Mouse (Mus musculus) lung, adult 10 weeks (tissue): ENCODE results near the gene Clrn2. TPM values are rescaled to one million over a fixed set of nuclear protein-coding genes. Genes with fewer than 3 reads are reported as not detected.

Source experiments
- polyA plus RNA-seq: library from polyadenylated mRNA; stranded (reverse); fragments of 350-450 nt; fragmentation: Illumina TruSeq; extraction: RNeasy Lipid Tissue Mini Kit (QIAGEN cat#74804); gene quantifications from one replicate; pipeline ENCODE4 v1.2.3, GENCODE M21; 2014; ENCODE audit warnings: low read depth, low replicate concordance; ENCODE audit not compliant: insufficient read depth

Gene Clrn2
- not detected for polyA plus RNA-seq

GRCm38 (mm10) chr5:45453451-45453850, at the start of gene Clrn2:
Gene Clrn2, plus strand, starts transcription at chr5:45453751.

GRCm38 (mm10) chr5:45449831-45450716, 3.5 kb upstream of the Clrn2 start, which contains the start of gene Qdpr:
Gene Qdpr, minus strand, starts transcription at chr5:45450236.

DNA sequence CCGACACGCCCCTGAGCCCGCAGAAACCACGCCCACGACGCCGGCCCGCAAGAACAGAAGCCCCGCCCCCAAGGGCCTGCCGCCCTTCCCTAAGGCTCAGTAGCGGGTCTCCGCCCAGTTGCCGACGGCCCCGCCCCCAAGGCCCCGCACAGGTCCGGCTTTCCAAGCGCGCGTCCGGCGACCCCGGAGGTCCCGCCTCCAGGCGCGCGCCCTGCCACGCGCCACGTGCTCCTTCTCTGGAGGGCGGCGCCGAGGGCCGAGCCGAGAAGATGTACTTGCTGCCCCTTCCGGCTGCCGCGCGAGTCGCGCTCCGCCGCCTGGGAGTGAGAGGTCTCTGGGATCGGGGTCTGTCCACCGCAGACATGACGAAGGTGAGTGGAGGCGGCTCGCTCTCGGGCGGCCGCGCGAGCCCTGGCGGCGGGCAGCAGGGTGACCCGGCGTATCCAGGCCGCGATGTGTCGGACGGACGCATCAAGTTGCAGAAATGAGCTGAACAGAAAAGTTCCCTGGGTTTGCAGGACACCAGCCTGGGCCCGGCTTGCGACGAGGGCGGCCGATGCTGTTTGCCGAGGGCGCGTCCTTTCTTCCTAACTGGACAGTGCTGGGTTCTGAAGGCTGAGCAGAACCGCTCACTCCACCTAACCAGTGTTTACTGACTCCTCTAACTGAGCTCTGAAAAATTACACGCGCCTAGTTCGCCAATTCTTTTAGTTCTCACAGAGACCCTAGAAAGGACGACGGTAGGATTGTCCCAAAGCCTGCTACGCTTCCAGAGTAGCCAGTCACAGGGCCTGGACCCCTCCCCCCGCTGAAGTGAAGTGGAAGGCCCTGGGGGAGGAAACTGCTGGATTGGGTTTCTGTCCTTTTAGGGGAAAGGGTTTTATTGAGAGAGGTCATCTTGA, 39.9 kb downstream of the Clrn2 start, which contains the start of gene Lap3:
Gene Lap3 (plus strand): TSS at position 184 of the 902 bp plus-strand sequence.

Other genes starting within 250 kb of the Clrn2 start
- gene Qdpr, start 3.5 kb upstream of the Clrn2 start, polyA plus RNA-seq, result 93.3 TPM
- 24.8 TPM for gene Lap3, start 39.6 kb downstream of the Clrn2 start, polyA plus RNA-seq
- 179 TPM for gene Med28, start 66.5 kb downstream of the Clrn2 start, polyA plus RNA-seq
- gene Fam184b, start 185.9 kb downstream of the Clrn2 start, polyA plus RNA-seq, result not detected
- gene Ncapg, start 216.2 kb downstream of the Clrn2 start, polyA plus RNA-seq, result 0.60 TPM